Mouse (Mus musculus) stomach, embryonic 15.5 days (tissue): Measurements from ENCODE around the gene Nav2. TPM values are rescaled to one million over a fixed set of nuclear protein-coding genes. Genes with fewer than 3 reads are reported as not detected.
A peak's percentile ranks its signal among the peaks of the same experiment; 100 is the strongest.

Source experiments
- ATAC-seq: fragments of 200-750 bp; cut with Nextera tagmentation; 2 replicates; pipeline ENCODE4 v1.8.0; 2017; ENCODE audit warnings: low read depth, moderate number of reproducible peaks, moderate TSS enrichment; ENCODE audit not compliant: insufficient read depth, low FRiP score
- H3K27ac ChIP-seq: fragments of 300-500 bp; sonication (generic); 2 replicates; pipeline ENCODE4 v1.5.1; 2015; ENCODE audit warnings: mild to moderate bottlenecking, inconsistent platforms
- H3K27me3 ChIP-seq: fragments of 300-500 bp; sonication (generic); replicated peaks from 2 replicates; pipeline ENCODE4 v1.6.1; 2015; ENCODE audit warnings: inconsistent platforms
- H3K36me3 ChIP-seq: fragments of 300-500 bp; sonication (generic); 2 replicates; pipeline ENCODE4 v1.6.1; 2015; ENCODE audit warnings: inconsistent platforms
- H3K4me1 ChIP-seq: fragments of 300-500 bp; sonication (generic); 2 replicates; pipeline ENCODE4 v1.6.1; 2015; ENCODE audit warnings: inconsistent platforms
- H3K4me2 ChIP-seq: fragments of 300-500 bp; sonication (generic); 2 replicates; pipeline ENCODE4 v1.6.1; 2015; ENCODE audit warnings: mild to moderate bottlenecking, inconsistent platforms
- H3K4me3 ChIP-seq: fragments of 300-500 bp; sonication (generic); replicated peaks from 2 replicates; pipeline ENCODE4 v1.5.1; 2015; ENCODE audit warnings: inconsistent platforms
- H3K9ac ChIP-seq: fragments of 300-500 bp; sonication (generic); 2 replicates; pipeline ENCODE4 v1.6.1; 2015; ENCODE audit warnings: inconsistent platforms
- H3K9me3 ChIP-seq: fragments of 300-500 bp; sonication (generic); 2 replicates; pipeline ENCODE4 v1.6.1; 2016; ENCODE audit warnings: inconsistent platforms
- WGBS: fragments of 180-500 bp; shearing (Covaris S2); methylation state at CpG from one replicate; pipeline ENCODE4 v1.1.7; 2015; 5-methylcytosine and 5-hydroxymethylcytosine counted together
- polyA plus RNA-seq: library from polyadenylated mRNA; unstranded; fragments of >200 nt; fragmentation: Nextera tagmentation; extraction: Ambion mirVana; gene quantifications from 2 replicates; pipeline ENCODE4 v1.2.1, GENCODE M21; 2015

Gene Nav2
- polyA plus RNA-seq, 1 experiment from 2014 or later, result 20.4 TPM

GRCm38 (mm10) chr7:49217786-49218185 lies 309.3 kb downstream of the Nav2 start:
- WGBS, result 79% methylated on average over 6 of the region's 6 CpGs
- no peak overlapping the region for H3K9ac ChIP-seq
- no peaks in the 10 kb centered on the region for H3K36me3 ChIP-seq
- H3K4me2 ChIP-seq, result no peak overlapping the region
- no peaks in the 10 kb centered on the region for H3K4me1 ChIP-seq
- no peaks in the 10 kb centered on the region for H3K9me3 ChIP-seq
- no peaks in the 10 kb centered on the region for H3K27me3 ChIP-seq
- no peak overlapping the region for H3K4me3 ChIP-seq
- no peak overlapping the region for H3K27ac ChIP-seq
- no peak for ATAC-seq

GRCm38 (mm10) chr7:49225741-49226140 lies 317.2 kb downstream of the Nav2 start:
- no peak for ATAC-seq
- H3K36me3 ChIP-seq, result no peaks in the 10 kb centered on the region
- H3K9me3 ChIP-seq, result no peaks in the 10 kb centered on the region
- no peak overlapping the region for H3K4me2 ChIP-seq
- no peak overlapping the region for H3K9ac ChIP-seq
- no peak overlapping the region for H3K4me3 ChIP-seq
- H3K27ac ChIP-seq, result no peak overlapping the region
- no peaks in the 10 kb centered on the region for H3K4me1 ChIP-seq
- 72% methylated on average over 5 of the region's 5 CpGs for WGBS
- no peaks in the 10 kb centered on the region for H3K27me3 ChIP-seq

DNA sequence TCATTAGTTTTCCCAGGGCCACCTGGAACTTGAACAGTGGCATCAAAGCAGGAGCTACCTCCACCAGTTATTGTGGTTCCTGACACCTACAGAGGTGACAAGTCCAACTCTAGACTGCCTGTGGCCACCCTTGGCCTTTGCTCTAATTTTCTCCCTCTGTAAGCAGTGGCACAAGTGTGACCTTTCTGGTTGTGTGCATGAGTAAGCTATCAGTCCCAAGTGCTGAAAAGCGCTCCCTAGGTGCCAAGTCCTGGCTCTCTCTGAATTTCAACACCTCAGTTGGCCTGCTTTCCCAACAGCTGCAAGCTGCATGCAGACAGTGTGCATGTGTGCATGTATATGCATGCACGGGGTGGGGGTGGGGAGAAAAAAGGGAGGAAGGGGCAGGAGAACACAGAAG lies 324.5 kb downstream of the Nav2 start:
- no peak overlapping the region for H3K4me3 ChIP-seq
- no peak overlapping the region for H3K27ac ChIP-seq
- H3K9me3 ChIP-seq, result no peaks in the 10 kb centered on the region
- WGBS, result 87% methylated on average over 2 of the region's 2 CpGs
- peaks cover 17% of the 10 kb centered on the region for H3K4me1 ChIP-seq
- H3K4me2 ChIP-seq, result no peak overlapping the region
- H3K36me3 ChIP-seq, result no peaks in the 10 kb centered on the region
- ATAC-seq, result no peak
- no peaks in the 10 kb centered on the region for H3K27me3 ChIP-seq
- H3K9ac ChIP-seq, result no peak overlapping the region

- Histone ChIP-seq H3K36me3 (no peaks in the 10 kb centered on the region), H3K27ac (peak overlapping the region; percentile 64), H3K27me3 (no peaks in the 10 kb centered on the region), H3K4me1 (peaks cover 17% of the 10 kb centered on the region), H3K9ac (no peak overlapping the region), H3K4me2 (no peak overlapping the region), H3K4me3 (no peak overlapping the region), H3K9me3 (no peaks in the 10 kb centered on the region)
- 52% methylated on average over 8 of the region's 8 CpGs for WGBS
- no peak for ATAC-seq
Measured at GRCm38 (mm10) chr7:49234288-49234687, 325.8 kb downstream of the Nav2 start.

GRCm38 (mm10) chr7:49235271-49235681 lies 326.8 kb downstream of the Nav2 start:
- Histone ChIP-seq H3K27me3 (no peaks in the 10 kb centered on the region), H3K9ac (no peak overlapping the region), H3K4me2 (no peak overlapping the region), H3K4me3 (no peak overlapping the region), H3K27ac (peak overlapping the region; percentile 64), H3K36me3 (no peaks in the 10 kb centered on the region), H3K9me3 (no peaks in the 10 kb centered on the region), H3K4me1 (peaks cover 17% of the 10 kb centered on the region)
- WGBS, result 38% methylated on average over 9 of the region's 9 CpGs
- ATAC-seq, result no peak

GRCm38 (mm10) chr7:49235821-49236220 lies 327.3 kb downstream of the Nav2 start:
- Histone ChIP-seq H3K27ac (peak overlapping the region; percentile 52; the same call in 1 of the 2 replicates), H3K27me3 (no peaks in the 10 kb centered on the region), H3K4me2 (no peak overlapping the region), H3K4me3 (no peak overlapping the region), H3K4me1 (peaks cover 17% of the 10 kb centered on the region), H3K36me3 (no peaks in the 10 kb centered on the region), H3K9ac (no peak overlapping the region), H3K9me3 (no peaks in the 10 kb centered on the region)
- ATAC-seq, result no peak
- WGBS, result 49% methylated on average over 3 of the region's 3 CpGs

DNA sequence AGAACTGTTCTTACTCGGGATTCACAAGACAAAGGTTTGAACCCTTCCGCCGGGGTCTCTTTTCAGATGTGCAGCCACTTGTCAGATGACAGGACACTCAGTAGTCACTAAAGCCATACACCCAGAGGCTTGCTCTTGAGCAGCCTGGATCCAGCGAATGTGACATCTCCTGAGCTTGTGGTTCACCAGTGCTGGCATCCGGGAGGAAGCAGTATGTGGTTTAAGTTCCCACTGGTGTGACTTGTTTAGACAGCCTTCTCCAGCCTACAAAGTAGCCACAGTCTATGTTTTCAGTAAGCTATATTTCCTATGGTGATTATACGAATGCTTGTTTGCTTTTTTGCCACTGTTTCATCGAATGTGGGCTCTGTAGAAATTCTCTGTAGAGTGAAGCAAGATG lies 331.9 kb downstream of the Nav2 start:
- no peaks in the 10 kb centered on the region for H3K36me3 ChIP-seq
- no peaks in the 10 kb centered on the region for H3K9me3 ChIP-seq
- H3K4me1 ChIP-seq, result peaks cover 7% of the 10 kb centered on the region
- no peak overlapping the region for H3K4me2 ChIP-seq
- no peak overlapping the region for H3K9ac ChIP-seq
- no peak for ATAC-seq
- no peak overlapping the region for H3K27ac ChIP-seq
- H3K4me3 ChIP-seq, result no peak overlapping the region
- 79% methylated on average over 7 of the region's 7 CpGs for WGBS
- H3K27me3 ChIP-seq, result no peaks in the 10 kb centered on the region

- Histone ChIP-seq H3K36me3 (no peaks in the 10 kb centered on the region), H3K9me3 (no peaks in the 10 kb centered on the region), H3K27ac (0 out of 2 replicates have a peak overlapping the region, but pooled peaks have one; percentile 58), H3K4me3 (no peak overlapping the region), H3K9ac (no peak overlapping the region), H3K4me1 (0 out of 2 replicates have a peak, but pooled peaks cover 3% of the 10 kb centered on the region), H3K4me2 (no peak overlapping the region), H3K27me3 (no peaks in the 10 kb centered on the region)
- no peak for ATAC-seq
- 72% methylated on average over 3 of the region's 3 CpGs for WGBS
Measured at GRCm38 (mm10) chr7:49241229-49241751, 332.8 kb downstream of the Nav2 start.

DNA sequence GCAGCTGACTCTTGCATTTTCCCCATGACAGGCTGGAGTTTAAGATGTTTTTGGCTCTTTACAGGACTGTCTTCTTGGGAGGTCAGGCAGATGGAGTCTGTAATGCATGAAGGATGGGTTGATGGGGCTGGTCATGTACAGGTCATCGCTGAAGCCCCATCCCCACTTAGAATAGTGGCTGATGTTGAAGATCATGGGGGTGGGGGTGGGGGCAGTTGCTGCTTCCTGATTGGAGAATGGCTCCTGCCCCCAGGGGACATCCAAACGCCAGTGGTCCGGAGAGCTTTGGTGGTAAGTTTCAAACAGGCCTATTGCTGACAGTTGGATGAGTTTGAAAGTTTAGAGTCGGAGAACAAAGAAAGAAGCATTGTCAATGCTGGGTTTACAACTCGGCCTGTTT lies 333.7 kb downstream of the Nav2 start:
- Histone ChIP-seq H3K27me3 (peaks cover 8% of the 10 kb centered on the region), H3K36me3 (no peaks in the 10 kb centered on the region), H3K9me3 (no peaks in the 10 kb centered on the region), H3K4me1 (peaks cover 6% of the 10 kb centered on the region), H3K27ac (peak overlapping the region; percentile 58; the same call in 1 of the 2 replicates), H3K4me2 (no peak overlapping the region), H3K9ac (no peak overlapping the region), H3K4me3 (no peak overlapping the region)
- no peak for ATAC-seq
- WGBS, result 40% methylated on average over 5 of the region's 5 CpGs

DNA sequence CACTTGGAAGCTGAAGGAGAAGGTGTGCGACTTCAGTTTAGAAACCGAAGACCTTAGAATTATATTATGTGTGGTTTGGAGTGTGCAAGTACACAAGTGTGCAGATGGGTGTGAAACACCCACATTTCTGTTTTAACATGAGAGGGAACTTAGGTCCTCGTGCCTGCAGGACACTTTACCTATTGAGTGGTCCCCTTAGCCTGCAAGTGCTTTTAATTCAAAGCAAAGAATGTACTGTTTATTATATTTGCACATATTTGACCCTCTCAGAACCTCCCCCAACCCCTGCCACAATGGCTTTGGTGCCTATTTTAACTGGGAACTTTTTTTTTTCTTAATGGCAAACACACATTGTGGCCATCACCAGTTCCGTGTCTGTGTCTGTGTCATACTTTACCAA lies 334.6 kb downstream of the Nav2 start:
- no peak for ATAC-seq
- WGBS, result 67% methylated on average over 4 of the region's 4 CpGs

DNA sequence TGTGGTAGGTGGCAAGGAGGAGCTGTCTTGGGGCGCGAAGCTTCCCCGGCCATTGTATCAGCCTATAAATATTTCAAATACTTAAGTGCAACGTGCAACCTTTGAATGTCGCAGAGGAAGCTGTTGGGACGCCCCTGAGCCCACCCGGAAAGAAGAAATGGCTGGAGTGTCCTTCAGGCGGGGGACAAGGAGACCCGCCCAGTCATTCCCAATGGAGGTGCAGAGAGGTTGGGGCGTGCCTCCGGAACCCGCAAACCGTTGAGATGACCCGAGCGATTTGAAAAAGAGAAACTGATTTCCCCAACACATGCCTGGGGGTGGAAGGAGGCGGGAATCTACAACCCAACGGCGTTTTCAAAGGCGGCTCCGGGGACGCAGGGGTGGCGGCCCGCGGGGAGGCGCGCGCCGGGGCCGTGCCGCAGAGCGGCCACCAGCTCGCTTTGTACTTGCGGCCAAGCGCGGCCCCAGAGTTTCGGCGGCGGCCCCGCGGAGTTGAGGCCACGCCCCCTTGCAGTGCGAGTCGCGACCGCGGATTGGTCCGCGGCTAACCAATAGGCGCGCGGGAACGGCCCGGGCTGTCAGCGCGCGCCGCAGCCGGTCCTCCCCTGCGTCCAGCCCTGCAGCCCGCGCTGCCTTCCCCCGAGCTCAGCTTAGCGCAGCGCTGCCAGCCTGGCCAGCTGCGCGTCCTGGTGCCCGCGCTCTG lies 337.2 kb downstream of the Nav2 start:
- H3K4me1 ChIP-seq, result peaks cover 32% of the 10 kb centered on the region
- H3K9ac ChIP-seq, result peak overlapping the region; percentile 56; the same call in 1 of the 2 replicates
- H3K36me3 ChIP-seq, result no peaks in the 10 kb centered on the region
- peak overlapping the region; percentile 77 for H3K27ac ChIP-seq
- under 1% methylated on average over 68 of the region's 68 CpGs for WGBS
- ATAC-seq, result peak; percentile 95
- H3K27me3 ChIP-seq, result peaks cover 14% of the 10 kb centered on the region
- H3K4me2 ChIP-seq, result peak overlapping the region; percentile 99
- peak overlapping the region; percentile 60 for H3K4me3 ChIP-seq
- H3K9me3 ChIP-seq, result no peaks in the 10 kb centered on the region

More for the DNA sequence above, 334.6 kb downstream of the Nav2 start:
- Histone ChIP-seq H3K4me2 (no peak overlapping the region), H3K9me3 (no peaks in the 10 kb centered on the region), H3K36me3 (no peaks in the 10 kb centered on the region), H3K27ac (no peak overlapping the region), H3K27me3 (peaks cover 14% of the 10 kb centered on the region), H3K4me3 (no peak overlapping the region), H3K4me1 (peaks cover 13% of the 10 kb centered on the region), H3K9ac (no peak overlapping the region)

DNA sequence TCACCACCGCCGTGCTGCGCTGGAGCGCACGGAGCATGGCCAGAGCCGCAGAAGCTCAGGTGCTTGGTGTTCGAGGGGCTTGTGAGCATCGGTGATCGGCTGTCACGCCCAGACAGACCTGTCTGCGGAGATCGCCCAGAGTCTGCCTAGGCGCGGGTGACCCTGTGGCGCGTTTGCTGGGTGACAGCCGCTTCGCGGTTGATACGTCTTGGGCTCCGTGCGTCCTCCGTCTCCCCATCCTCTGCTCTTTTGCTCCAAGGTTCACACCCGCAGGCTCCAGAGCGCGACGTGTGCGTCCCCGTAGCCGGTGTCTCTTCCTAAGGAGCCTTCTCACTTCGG lies 337.7 kb downstream of the Nav2 start:
- Histone ChIP-seq H3K4me3 (peak overlapping the region; percentile 60), H3K9me3 (no peaks in the 10 kb centered on the region), H3K36me3 (no peaks in the 10 kb centered on the region), H3K9ac (peak overlapping the region; percentile 56), H3K27ac (peak overlapping the region; percentile 63; the same call in 1 of the 2 replicates), H3K4me1 (peaks cover 35% of the 10 kb centered on the region), H3K4me2 (peak overlapping the region; percentile 99), H3K27me3 (peaks cover 14% of the 10 kb centered on the region)
- under 1% methylated on average over 31 of the region's 31 CpGs for WGBS
- no peak for ATAC-seq
